Mouse (Mus musculus): ENCODE results near the gene Med28.

The Med28 gene

GRCm38 (mm10) chr5:45519960-45520808 is at the start of gene Med28:
Gene Med28, plus strand, starts transcription at chr5:45520229.
- peak; percentile 95 for DNase-seq

- DNase-seq: no peak
Measured at GRCm38 (mm10) chr5:45472880-45473450, 47.1 kb upstream of the Med28 start.

- no peak for DNase-seq
Measured at GRCm38 (mm10) chr5:45473521-45473920, 46.5 kb upstream of the Med28 start.

GRCm38 (mm10) chr5:45474215-45474614 is 45.8 kb upstream of the Med28 start:
- peak; percentile 74 for DNase-seq

GRCm38 (mm10) chr5:45474758-45475157 is 45.3 kb upstream of the Med28 start:
- no peak for DNase-seq

GRCm38 (mm10) chr5:45475771-45476170 is 44.3 kb upstream of the Med28 start:
- DNase-seq: no peak

- DNase-seq: no peak
Measured at GRCm38 (mm10) chr5:45476288-45476687, 43.7 kb upstream of the Med28 start.

GRCm38 (mm10) chr5:45477601-45478000 is 42.4 kb upstream of the Med28 start:
- DNase-seq: no peak

GRCm38 (mm10) chr5:45480066-45480465 is 40.0 kb upstream of the Med28 start:
- no peak for DNase-seq

- no peak for DNase-seq
Measured at GRCm38 (mm10) chr5:45481125-45481524, 38.9 kb upstream of the Med28 start.

- DNase-seq: no peak
Measured at GRCm38 (mm10) chr5:45482607-45483006, 37.4 kb upstream of the Med28 start.

GRCm38 (mm10) chr5:45483654-45484053 is 36.4 kb upstream of the Med28 start:
- no peak for DNase-seq

- DNase-seq: no peak
Measured at GRCm38 (mm10) chr5:45491776-45492175, 28.3 kb upstream of the Med28 start.

- DNase-seq: peak; percentile 98
Measured at GRCm38 (mm10) chr5:45493191-45494092, 26.6 kb upstream of the Med28 start, which contains the start of gene Lap3. Gene Lap3, plus strand, starts transcription at chr5:45493374.

- DNase-seq: no peak
Measured at GRCm38 (mm10) chr5:45494093-45494755, 25.8 kb upstream of the Med28 start.

- DNase-seq: no peak
Measured at GRCm38 (mm10) chr5:45495429-45495975, 24.5 kb upstream of the Med28 start.

GRCm38 (mm10) chr5:45496042-45496441 is 24.0 kb upstream of the Med28 start:
- DNase-seq: no peak

- no peak for DNase-seq
Measured at GRCm38 (mm10) chr5:45496479-45496878, 23.6 kb upstream of the Med28 start.

GRCm38 (mm10) chr5:45496930-45497550 is 23.0 kb upstream of the Med28 start:
- DNase-seq: no peak

- DNase-seq: no peak
Measured at GRCm38 (mm10) chr5:45497564-45497963, 22.5 kb upstream of the Med28 start.

GRCm38 (mm10) chr5:45510071-45510470 is 10.0 kb upstream of the Med28 start:
- no peak for DNase-seq

GRCm38 (mm10) chr5:45512908-45513307 is 7.1 kb upstream of the Med28 start:
- no peak for DNase-seq
